ENCODE assay signal across 12 mouse cellular contexts in the genomic region with DNA sequence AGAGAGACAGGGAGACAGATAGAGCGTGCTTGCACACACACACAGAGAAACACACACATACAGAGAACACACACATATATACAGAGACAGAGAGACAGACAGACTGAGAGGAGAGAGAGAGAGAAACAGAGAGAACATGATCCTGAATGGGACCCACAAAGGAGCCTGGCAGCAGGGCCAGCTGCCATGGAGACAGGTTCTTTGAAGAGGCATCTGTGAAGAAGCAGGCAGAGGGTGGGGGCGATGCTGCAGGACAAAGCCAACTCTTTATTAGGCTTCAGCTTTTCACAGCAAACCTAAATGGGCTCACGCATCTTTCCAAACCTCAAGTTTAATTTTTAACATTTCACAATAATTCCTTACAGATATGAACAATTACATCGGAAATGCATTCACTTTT.
DNase-seq lines count a peak whose midpoint lies in the region; ATAC-seq lines count a peak whose summit lies in the region.
"Had no signal": no experiment of that assay in that cellular context is flagged by ENCODE, and none has a peak within 500 bp of the region (broad histone marks: within the 10 kb centered on the region; RNA-seq: fewer than 3 reads in every experiment).

No protein-coding gene starts in this region.

- peaks cover 21% of the 10 kb centered on the region for H3K27me3 ChIP-seq in hindbrain, embryonic 10.5 days (ENCODE audit: insufficient read depth, poor library complexity, severe bottlenecking)
- no peaks in the 10 kb centered on the region for H3K27me3 ChIP-seq in midbrain, embryonic 15.5 days (replicated peaks)
- H3K27me3 ChIP-seq in intestine, embryonic 16.5 days (replicated peaks; ENCODE audit: control insufficient read depth, insufficient read depth, low read length) = no peaks in the 10 kb centered on the region

- DNase-seq in right cerebral cortex, adult 18-20 months = peak; percentile 28
- DNase-seq in right cerebral cortex, postnatal 25 days = no peak
- DNase-seq in hindbrain, embryonic 10.5 days (ENCODE audit: low spot score) = peak; percentile 69
- DNase-seq in urinary bladder, postnatal 10 days (ENCODE audit: low spot score) = no peak
- DNase-seq: kidney, adult 11 months; layer of hippocampus, postnatal 36 days; lung, postnatal 4 days had no signal

- 49% methylated on average over 4 of the region's 4 CpGs for WGBS in hindbrain, embryonic 10.5 days
- 28% methylated on average over 4 of the region's 4 CpGs for WGBS in midbrain, embryonic 15.5 days
- 74% methylated on average over 4 of the region's 4 CpGs for WGBS in intestine, embryonic 16.5 days

- no peak overlapping the region for H3K9ac ChIP-seq in midbrain, embryonic 15.5 days
- no peak overlapping the region for H3K9ac ChIP-seq in intestine, embryonic 16.5 days (ENCODE audit: low read depth, low read length)

- peak overlapping the region; percentile 75 for H3K27ac ChIP-seq in hindbrain, embryonic 10.5 days
- peak overlapping the region; percentile 59; the same call in 1 of the 2 replicates for H3K27ac ChIP-seq in midbrain, embryonic 15.5 days
- H3K27ac ChIP-seq in intestine, embryonic 16.5 days (ENCODE audit: low read length) = no peak overlapping the region

- no peak overlapping the region for H3K4me3 ChIP-seq in hindbrain, embryonic 10.5 days
- H3K4me3 ChIP-seq in midbrain, embryonic 15.5 days = no peak overlapping the region
- H3K4me3 ChIP-seq in intestine, embryonic 16.5 days (ENCODE audit: low read length) = no peak overlapping the region

- ATAC-seq in midbrain, embryonic 15.5 days (replicated peaks) = peak; percentile 77; the same call in 1 of the 2 replicates
- ATAC-seq in monocyte, adult 5-6 weeks (replicated peaks; ENCODE audit: insufficient number of reproducible peaks, low FRiP score, low TSS enrichment, poor library complexity, severe bottlenecking) = no peak
- ATAC-seq in intestine, embryonic 16.5 days = no peak
- ATAC-seq: CD4-positive, CD25-positive, alpha-beta regulatory T cell, adult 4 months had no signal

- H3K4me1 ChIP-seq in hindbrain, embryonic 10.5 days (replicated peaks) = peaks cover 21% of the 10 kb centered on the region
- peaks cover 9% of the 10 kb centered on the region for H3K4me1 ChIP-seq in midbrain, embryonic 15.5 days
- no peaks in the 10 kb centered on the region for H3K4me1 ChIP-seq in intestine, embryonic 16.5 days (ENCODE audit: control insufficient read depth, insufficient read depth, low read length)

- no peaks in the 10 kb centered on the region for H3K36me3 ChIP-seq in hindbrain, embryonic 10.5 days
- H3K36me3 ChIP-seq in midbrain, embryonic 15.5 days (replicated peaks) = no peaks in the 10 kb centered on the region
- H3K36me3 ChIP-seq in intestine, embryonic 16.5 days (ENCODE audit: control insufficient read depth, insufficient read depth, low read length) = no peaks in the 10 kb centered on the region

- no peak overlapping the region for H3K4me2 ChIP-seq in midbrain, embryonic 15.5 days
- no peak overlapping the region for H3K4me2 ChIP-seq in intestine, embryonic 16.5 days (ENCODE audit: low read depth, low read length)
- H3K4me2 ChIP-seq: heart, embryonic 11.5 days had no signal

- H3K9me3 ChIP-seq in hindbrain, embryonic 10.5 days = peaks cover 16% of the 10 kb centered on the region
- H3K9me3 ChIP-seq in midbrain, embryonic 15.5 days = 0 out of 2 replicates have a peak, but pooled peaks cover 4% of the 10 kb centered on the region
- H3K9me3 ChIP-seq in intestine, embryonic 16.5 days (ENCODE audit: control insufficient read depth, low read length) = no peaks in the 10 kb centered on the region

Comparison
In these comparisons a context has a peak if more than half of its experiments do, and no peak if none do; other contexts are left out.
1. DNase-seq: peak in right cerebral cortex, adult 18-20 months (single experiment) and hindbrain, embryonic 10.5 days (single experiment); none in right cerebral cortex, postnatal 25 days (single experiment) and urinary bladder, postnatal 10 days (single experiment).